8 mouse cellular contexts compared by ENCODE assay signal in genomic region chr13:104228384-104229066, GRCm38 (mm10). TPM values are rescaled to one million over a fixed set of nuclear protein-coding genes. Genes with fewer than 3 reads are reported as not detected.
DNase-seq lines count a peak whose midpoint lies in the region; ATAC-seq lines count a peak whose summit lies in the region.

Cenpk (plus strand) TSS chr13:104228611.
Ppwd1 (minus strand) TSS chr13:104228843.

- WGBS in hindbrain, embryonic 14.5 days = under 1% methylated on average over 55 of the region's 55 CpGs

- peak within 1 kb of the TSS; percentile 81 for H3K9ac ChIP-seq in hindbrain, embryonic 14.5 days

- H3K9me3 ChIP-seq in hindbrain, embryonic 14.5 days (ENCODE audit: control insufficient read depth, low read length) = no peaks in the 10 kb centered on the region

- peak within 1 kb of the TSS; percentile 70 for H3K4me3 ChIP-seq in hindbrain, embryonic 14.5 days (replicated peaks; ENCODE audit: low read length)

- H3K27ac ChIP-seq in hindbrain, embryonic 14.5 days = peak within 1 kb of the TSS; percentile 93

- H3K27me3 ChIP-seq in hindbrain, embryonic 14.5 days (ENCODE audit: control insufficient read depth, insufficient read depth, low read length) = no peaks in the 10 kb centered on the region

- peaks cover 4% of the 10 kb centered on the region; the same call in 1 of the 2 replicates for H3K36me3 ChIP-seq in hindbrain, embryonic 14.5 days (replicated peaks; ENCODE audit: control insufficient read depth, insufficient read depth)

- H3K4me1 ChIP-seq in hindbrain, embryonic 14.5 days (replicated peaks; ENCODE audit: control insufficient read depth, insufficient read depth, low read length) = peaks cover 11% of the 10 kb centered on the region

- peak; percentile 95 for DNase-seq in R1 (ENCODE audit: low read depth, low spot score)
- peak; percentile 98 to 99 for DNase-seq in cerebellum, postnatal 25 days
- DNase-seq in frontal cortex, postnatal 25 days (ENCODE audit: low spot score in 2 of 2) = peak; percentile 91 to 96
- peak; percentile 99 for DNase-seq in hindbrain, embryonic 14.5 days (ENCODE audit: low spot score)
- DNase-seq in layer of hippocampus, postnatal 36 days = peak; percentile 95 to 97
- DNase-seq in lung, postnatal 36 days = peak; percentile 97
- DNase-seq in retina, postnatal 1 day = peak; percentile 98
- DNase-seq in urinary bladder, adult 18-20 months (ENCODE audit: low spot score in 2 of 2) = peak; percentile 91 to 94

- peak; percentile 100 for ATAC-seq in hindbrain, embryonic 14.5 days (ENCODE audit: low FRiP score)

- H3K4me2 ChIP-seq in hindbrain, embryonic 14.5 days (replicated peaks) = peak within 1 kb of the TSS; percentile 83

RNA-seq across cellular contexts. Expression of gene Cenpk, which starts in this region (rescaled TPM):
- polyA plus RNA-seq in hindbrain, embryonic 14.5 days (2014; fragmentation: Nextera tagmentation; extraction: Ambion mirVana) = 13.6 and 17.3 TPM in 2 replicates
- total RNA-seq in layer of hippocampus, postnatal 36 days (2021) = 1 to 10 TPM in 1 of 2 experiments, under 1 TPM in 1; 0.86 to 1.5 TPM

RNA-seq across cellular contexts. Expression of gene Ppwd1, which starts in this region (rescaled TPM):
- polyA plus RNA-seq in hindbrain, embryonic 14.5 days (2014; fragmentation: Nextera tagmentation; extraction: Ambion mirVana) = 7.2 and 7.9 TPM in 2 replicates
- total RNA-seq in layer of hippocampus, postnatal 36 days (2021) = 10 to 100 TPM; 15.3 to 17.0 TPM

Comparison
In these comparisons a context has a peak if more than half of its experiments do, and no peak if none do; other contexts are left out.
1. Peak in every context shown above with its lines: DNase-seq, ATAC-seq, H3K4me3 ChIP-seq and H3K27ac ChIP-seq.